Comparison of ENCODE assay signal across 22 mouse cellular contexts in genomic region chr16:76644281-76644680, GRCm38 (mm10).
DNase-seq lines count a peak whose midpoint lies in the region; ATAC-seq and TF ChIP-seq lines count a peak whose summit lies in the region.
"Had no signal": no experiment of that assay in that cellular context is flagged by ENCODE, and none has a peak within 500 bp of the region (broad histone marks: within the 10 kb centered on the region; RNA-seq: fewer than 3 reads in every experiment).

No protein-coding gene starts in this region.

- H3K27me3 ChIP-seq in neural tube, embryonic 15.5 days (replicated peaks) = no peaks in the 10 kb centered on the region
- no peaks in the 10 kb centered on the region for H3K27me3 ChIP-seq in limb, embryonic 14.5 days (ENCODE audit: control insufficient read depth, insufficient read depth, low read length)
- no peaks in the 10 kb centered on the region for H3K27me3 ChIP-seq in forebrain, embryonic 14.5 days (replicated peaks; ENCODE audit: control insufficient read depth, insufficient read depth, low read length)
- H3K27me3 ChIP-seq in midbrain, embryonic 14.5 days (ENCODE audit: control insufficient read depth, insufficient read depth, low read length) = no peaks in the 10 kb centered on the region
- H3K27me3 ChIP-seq: CH12.LX; hindbrain, embryonic 12.5 days; Patski had no signal

- ATAC-seq in neural tube, embryonic 15.5 days (ENCODE audit: low FRiP score) = no peak
- peak; percentile 68; the same call in 1 of the 2 replicates for ATAC-seq in limb, embryonic 14.5 days (ENCODE audit: low FRiP score, low read depth)
- ATAC-seq in forebrain, embryonic 14.5 days = no peak
- no peak for ATAC-seq in midbrain, embryonic 14.5 days (ENCODE audit: low FRiP score, low TSS enrichment)
- ATAC-seq: activated CD4-positive, CD25-positive, alpha-beta regulatory T cell, adult 4 months; forebrain, postnatal 0 days; hindbrain, embryonic 16.5 days; inflammation-experienced regulatory T-cells, adult 6 months; Patski had no signal

- WGBS in neural tube, embryonic 15.5 days = 63% methylated on average over 6 of the region's 6 CpGs
- 35% methylated on average over 6 of the region's 6 CpGs for WGBS in limb, embryonic 14.5 days
- 91% methylated on average over 6 of the region's 6 CpGs for WGBS in forebrain, embryonic 14.5 days
- 90% methylated on average over 6 of the region's 6 CpGs for WGBS in midbrain, embryonic 14.5 days

- H3K4me1 ChIP-seq in neural tube, embryonic 15.5 days = no peaks in the 10 kb centered on the region
- no peaks in the 10 kb centered on the region for H3K4me1 ChIP-seq in limb, embryonic 14.5 days (ENCODE audit: control insufficient read depth, insufficient read depth, low read length)
- H3K4me1 ChIP-seq in forebrain, embryonic 14.5 days (ENCODE audit: control insufficient read depth, insufficient read depth, low read length) = no peaks in the 10 kb centered on the region
- H3K4me1 ChIP-seq in midbrain, embryonic 14.5 days (ENCODE audit: control insufficient read depth, insufficient read depth, low read length) = no peaks in the 10 kb centered on the region
- H3K4me1 ChIP-seq: heart, embryonic 10.5 days; hindbrain, embryonic 12.5 days had no signal

- H3K4me3 ChIP-seq in neural tube, embryonic 15.5 days (replicated peaks) = no peak overlapping the region
- H3K4me3 ChIP-seq in limb, embryonic 14.5 days (replicated peaks; ENCODE audit: low read length) = no peak overlapping the region
- no peak overlapping the region for H3K4me3 ChIP-seq in forebrain, embryonic 14.5 days (ENCODE audit: low read depth, low read length)
- no peak overlapping the region for H3K4me3 ChIP-seq in midbrain, embryonic 14.5 days (replicated peaks; ENCODE audit: low read depth, low read length)
- H3K4me3 ChIP-seq: heart, embryonic 10.5 days; hindbrain, embryonic 12.5 days had no signal

- H3K4me2 ChIP-seq in neural tube, embryonic 15.5 days = no peak overlapping the region
- no peak overlapping the region for H3K4me2 ChIP-seq in limb, embryonic 14.5 days (replicated peaks; ENCODE audit: low read depth, low read length, severe bottlenecking)
- no peak overlapping the region for H3K4me2 ChIP-seq in forebrain, embryonic 14.5 days (ENCODE audit: low read length)
- H3K4me2 ChIP-seq in midbrain, embryonic 14.5 days (ENCODE audit: low read length) = no peak overlapping the region
- H3K4me2 ChIP-seq: hindbrain, embryonic 12.5 days had no signal

- H3K9me3 ChIP-seq in neural tube, embryonic 15.5 days (replicated peaks) = no peaks in the 10 kb centered on the region
- no peaks in the 10 kb centered on the region for H3K9me3 ChIP-seq in limb, embryonic 14.5 days (ENCODE audit: control insufficient read depth, low read length)
- H3K9me3 ChIP-seq in forebrain, embryonic 14.5 days (replicated peaks; ENCODE audit: control insufficient read depth, low read length) = no peaks in the 10 kb centered on the region
- no peaks in the 10 kb centered on the region for H3K9me3 ChIP-seq in midbrain, embryonic 14.5 days (ENCODE audit: control insufficient read depth, low read length)
- H3K9me3 ChIP-seq: heart, embryonic 10.5 days; hindbrain, embryonic 12.5 days had no signal

- intact Hi-C loops in gastrocnemius, postnatal 14 days (cut with DNase I; ENCODE audit: low total_unique reads) = no loop called here

- no peak overlapping the region for H3K9ac ChIP-seq in neural tube, embryonic 15.5 days (replicated peaks)
- H3K9ac ChIP-seq in limb, embryonic 14.5 days (ENCODE audit: low read depth, low read length, severe bottlenecking) = no peak overlapping the region
- no peak overlapping the region for H3K9ac ChIP-seq in forebrain, embryonic 14.5 days (ENCODE audit: low read length)
- no peak overlapping the region for H3K9ac ChIP-seq in midbrain, embryonic 14.5 days (replicated peaks; ENCODE audit: low read length)
- H3K9ac ChIP-seq: forebrain, postnatal 0 days; hindbrain, embryonic 12.5 days had no signal

- no peaks in the 10 kb centered on the region for H3K36me3 ChIP-seq in neural tube, embryonic 15.5 days
- H3K36me3 ChIP-seq in limb, embryonic 14.5 days (ENCODE audit: control insufficient read depth, insufficient read depth, low read length) = no peaks in the 10 kb centered on the region
- no peaks in the 10 kb centered on the region for H3K36me3 ChIP-seq in forebrain, embryonic 14.5 days (ENCODE audit: control insufficient read depth, insufficient read depth, low read length)
- H3K36me3 ChIP-seq in midbrain, embryonic 14.5 days (ENCODE audit: control insufficient read depth, insufficient read depth, low read length) = no peaks in the 10 kb centered on the region
- H3K36me3 ChIP-seq: heart, embryonic 10.5 days; hindbrain, embryonic 12.5 days had no signal

- TF ChIP-seq POLR2A in limb, embryonic 14.5 days (IDR thresholded peaks at IDR 0.05; ENCODE audit: borderline replicate concordance, extremely low read depth, insufficient read depth, insufficient read length) = no peak

- peak; percentile 9 for DNase-seq in neural tube, embryonic 10.5 days (ENCODE audit: extremely low spot score, low spot score)
- peak; percentile 58 for DNase-seq in gastrocnemius, postnatal 14 days
- peak; percentile 54 for DNase-seq in limb, embryonic 14.5 days (ENCODE audit: low spot score)
- no peak for DNase-seq in forebrain, embryonic 14.5 days (ENCODE audit: low spot score)
- no peak for DNase-seq in midbrain, embryonic 14.5 days
- no peak for DNase-seq in kidney, postnatal 25 days
- DNase-seq: adrenal gland, postnatal 14 days; cerebellum, adult 11-12 months; cerebellum, adult 9-10 months; cerebellum, postnatal 36 days; forebrain, postnatal 0 days; heart, adult 18-20 months; heart, postnatal 10 days; heart, postnatal 4 days had no signal

- H3K27ac ChIP-seq in neural tube, embryonic 15.5 days (replicated peaks) = no peak overlapping the region
- no peak overlapping the region for H3K27ac ChIP-seq in limb, embryonic 14.5 days (replicated peaks; ENCODE audit: low read depth, low read length)
- H3K27ac ChIP-seq in forebrain, embryonic 14.5 days (ENCODE audit: low read depth, low read length) = no peak overlapping the region
- no peak overlapping the region for H3K27ac ChIP-seq in midbrain, embryonic 14.5 days (replicated peaks; ENCODE audit: low read depth, low read length)
- H3K27ac ChIP-seq: heart, embryonic 10.5 days; hindbrain, embryonic 12.5 days had no signal

Comparison
In these comparisons a context has a peak if more than half of its experiments do, and no peak if none do; other contexts are left out.
1. DNase-seq: peak in neural tube, embryonic 10.5 days (single experiment), gastrocnemius, postnatal 14 days (single experiment) and limb, embryonic 14.5 days (single experiment); none in forebrain, embryonic 14.5 days (single experiment), midbrain, embryonic 14.5 days (single experiment) and kidney, postnatal 25 days (0 of 2).